Mouse (Mus musculus): ENCODE results near the gene Pmp22. TPM values are rescaled to one million over a fixed set of nuclear protein-coding genes. Genes with fewer than 3 reads are reported as not detected.

Pmp22 gene
- total RNA-seq (2017), result 1.4 TPM in 1 of 2 replicates, not detected in the other

- no peak for ATAC-seq (ENCODE audit: extremely low read depth, insufficient number of reproducible peaks, low FRiP score, poor library complexity, severe bottlenecking)
Measured at GRCm38 (mm10) chr11:63128784-63129183, at the start of gene Pmp22. Pmp22 (plus strand) TSS chr11:63128982.

- no peak for ATAC-seq (ENCODE audit: extremely low read depth, insufficient number of reproducible peaks, low FRiP score, poor library complexity, severe bottlenecking)
Measured at GRCm38 (mm10) chr11:63084536-63084935, 44.2 kb upstream of the Pmp22 start.

- no peak for ATAC-seq (ENCODE audit: extremely low read depth, insufficient number of reproducible peaks, low FRiP score, poor library complexity, severe bottlenecking)
Measured at GRCm38 (mm10) chr11:63088672-63089071, 40.1 kb upstream of the Pmp22 start.

GRCm38 (mm10) chr11:63090210-63090609, 38.6 kb upstream of the Pmp22 start:
- ATAC-seq (ENCODE audit: extremely low read depth, insufficient number of reproducible peaks, low FRiP score, poor library complexity, severe bottlenecking), result no peak

- ATAC-seq (ENCODE audit: extremely low read depth, insufficient number of reproducible peaks, low FRiP score, poor library complexity, severe bottlenecking), result no peak
Measured at GRCm38 (mm10) chr11:63090986-63091385, 37.8 kb upstream of the Pmp22 start.

- no peak for ATAC-seq (ENCODE audit: extremely low read depth, insufficient number of reproducible peaks, low FRiP score, poor library complexity, severe bottlenecking)
Measured at GRCm38 (mm10) chr11:63092271-63092670, 36.5 kb upstream of the Pmp22 start.

GRCm38 (mm10) chr11:63093601-63094000, 35.2 kb upstream of the Pmp22 start:
- ATAC-seq (ENCODE audit: extremely low read depth, insufficient number of reproducible peaks, low FRiP score, poor library complexity, severe bottlenecking), result no peak

- no peak for ATAC-seq (ENCODE audit: extremely low read depth, insufficient number of reproducible peaks, low FRiP score, poor library complexity, severe bottlenecking)
Measured at GRCm38 (mm10) chr11:63094496-63094895, 34.3 kb upstream of the Pmp22 start.

- ATAC-seq (ENCODE audit: extremely low read depth, insufficient number of reproducible peaks, low FRiP score, poor library complexity, severe bottlenecking), result no peak
Measured at GRCm38 (mm10) chr11:63098016-63098415, 30.8 kb upstream of the Pmp22 start.

GRCm38 (mm10) chr11:63099390-63099789, 29.4 kb upstream of the Pmp22 start:
- ATAC-seq (ENCODE audit: extremely low read depth, insufficient number of reproducible peaks, low FRiP score, poor library complexity, severe bottlenecking), result no peak

GRCm38 (mm10) chr11:63103256-63103655, 25.5 kb upstream of the Pmp22 start:
- no peak for ATAC-seq (ENCODE audit: extremely low read depth, insufficient number of reproducible peaks, low FRiP score, poor library complexity, severe bottlenecking)

GRCm38 (mm10) chr11:63104026-63104425, 24.8 kb upstream of the Pmp22 start:
- ATAC-seq (ENCODE audit: extremely low read depth, insufficient number of reproducible peaks, low FRiP score, poor library complexity, severe bottlenecking), result no peak

- ATAC-seq (ENCODE audit: extremely low read depth, insufficient number of reproducible peaks, low FRiP score, poor library complexity, severe bottlenecking), result no peak
Measured at GRCm38 (mm10) chr11:63109230-63109775, 19.5 kb upstream of the Pmp22 start.

GRCm38 (mm10) chr11:63110329-63110728, 18.5 kb upstream of the Pmp22 start:
- no peak for ATAC-seq (ENCODE audit: extremely low read depth, insufficient number of reproducible peaks, low FRiP score, poor library complexity, severe bottlenecking)

GRCm38 (mm10) chr11:63114807-63115641, 13.8 kb upstream of the Pmp22 start:
- no peak for ATAC-seq (ENCODE audit: extremely low read depth, insufficient number of reproducible peaks, low FRiP score, poor library complexity, severe bottlenecking)

GRCm38 (mm10) chr11:63116652-63117051, 12.1 kb upstream of the Pmp22 start:
- ATAC-seq (ENCODE audit: extremely low read depth, insufficient number of reproducible peaks, low FRiP score, poor library complexity, severe bottlenecking), result no peak

- no peak for ATAC-seq (ENCODE audit: extremely low read depth, insufficient number of reproducible peaks, low FRiP score, poor library complexity, severe bottlenecking)
Measured at GRCm38 (mm10) chr11:63117266-63117665, 11.5 kb upstream of the Pmp22 start.

- no peak for ATAC-seq (ENCODE audit: extremely low read depth, insufficient number of reproducible peaks, low FRiP score, poor library complexity, severe bottlenecking)
Measured at GRCm38 (mm10) chr11:63119791-63120190, 9.0 kb upstream of the Pmp22 start.

GRCm38 (mm10) chr11:63122249-63122648, 6.5 kb upstream of the Pmp22 start:
- no peak for ATAC-seq (ENCODE audit: extremely low read depth, insufficient number of reproducible peaks, low FRiP score, poor library complexity, severe bottlenecking)

- no peak for ATAC-seq (ENCODE audit: extremely low read depth, insufficient number of reproducible peaks, low FRiP score, poor library complexity, severe bottlenecking)
Measured at GRCm38 (mm10) chr11:63122776-63123350, 5.9 kb upstream of the Pmp22 start.
